Mouse (Mus musculus): ENCODE results near the gene Ube4a. TPM values are rescaled to one million over a fixed set of nuclear protein-coding genes. Genes with fewer than 3 reads are reported as not detected.

The Ube4a gene
- total and polyA plus RNA-seq, 3 experiments = 8.4 to 39.6 (median 36.1) TPM

DNA sequence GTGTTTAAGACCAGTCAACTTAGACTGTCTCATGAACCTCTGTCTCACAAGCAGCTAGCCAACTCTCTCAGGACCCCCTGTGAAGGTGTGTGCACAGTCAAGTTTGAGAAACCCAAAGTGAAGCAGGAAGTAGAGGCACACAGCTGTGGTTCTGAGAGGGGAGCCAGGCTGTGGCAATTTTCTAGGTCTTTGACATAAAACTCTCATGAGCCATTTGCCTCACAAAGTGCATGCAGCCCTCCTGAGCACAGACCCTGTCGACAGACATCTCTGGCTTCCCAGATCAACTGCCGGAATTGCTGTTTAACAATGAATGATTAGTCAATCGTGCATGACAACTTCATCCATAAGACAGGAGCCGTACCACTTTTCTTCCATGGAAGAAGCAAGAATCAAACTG, 42.9 kb upstream of the Ube4a start:
- WGBS = 79% methylated on average over 4 of the region's 4 CpGs
- Histone ChIP-seq H3K27me3 (ENCODE audit: control insufficient read depth, insufficient read depth, low read length) (peaks cover 2% of the 10 kb centered on the region; the same call in 1 of the 2 replicates), H3K36me3 (ENCODE audit: control insufficient read depth, insufficient read depth, low read length) (no peaks in the 10 kb centered on the region), H3K4me3 (no peak overlapping the region), H3K79me2 (replicated peaks; ENCODE audit: control insufficient read depth, insufficient read depth, low read length) (no peaks in the 10 kb centered on the region), H3K4me1 (ENCODE audit: control insufficient read depth, insufficient read depth, low read length) (no peaks in the 10 kb centered on the region), H3K27ac (no peak overlapping the region), H3K9ac (ENCODE audit: low read depth, low read length) (no peak overlapping the region)
- intact Hi-C loops (cut with DNase I) = no loop called here
- no peak for DNase-seq
- TF ChIP-seq CTCF (IDR thresholded peaks at IDR 0.05) (no peak), EP300 (IDR thresholded peaks at IDR 0.05; ENCODE audit: insufficient read depth, low read depth, low read length) (no peak), POLR2A (IDR thresholded peaks at IDR 0.05; ENCODE audit: insufficient read depth, low read depth, low read length) (no peak)

GRCm38 (mm10) chr9:45007404-45007803, 42.0 kb upstream of the Ube4a start:
- no peak overlapping the region for H3K4me3 ChIP-seq

GRCm38 (mm10) chr9:45000249-45000648, 34.8 kb upstream of the Ube4a start:
- Histone ChIP-seq H3K9ac (ENCODE audit: low read depth, low read length) (no peak overlapping the region), H3K27ac (no peak overlapping the region), H3K79me2 (replicated peaks; ENCODE audit: control insufficient read depth, insufficient read depth, low read length) (no peaks in the 10 kb centered on the region), H3K4me1 (ENCODE audit: control insufficient read depth, insufficient read depth, low read length) (no peaks in the 10 kb centered on the region), H3K27me3 (ENCODE audit: control insufficient read depth, insufficient read depth, low read length) (0 out of 2 replicates have a peak, but pooled peaks cover 2% of the 10 kb centered on the region), H3K4me3 (no peak overlapping the region), H3K36me3 (ENCODE audit: control insufficient read depth, insufficient read depth, low read length) (no peaks in the 10 kb centered on the region)
- no peak for DNase-seq
- TF ChIP-seq EP300 (IDR thresholded peaks at IDR 0.05; ENCODE audit: insufficient read depth, low read depth, low read length) = no peak
- TF ChIP-seq CTCF (IDR thresholded peaks at IDR 0.05) = no peak
- TF ChIP-seq POLR2A (IDR thresholded peaks at IDR 0.05; ENCODE audit: insufficient read depth, low read depth, low read length) = no peak
- WGBS = 52% methylated on average over 3 of the region's 3 CpGs
- intact Hi-C loops (cut with DNase I) = no loop called here

More at GRCm38 (mm10) chr9:45007404-45007803, 42.0 kb upstream of the Ube4a start:
- H3K27me3 ChIP-seq (ENCODE audit: control insufficient read depth, insufficient read depth, low read length) = peaks cover 2% of the 10 kb centered on the region; the same call in 1 of the 2 replicates
- H3K79me2 ChIP-seq (replicated peaks; ENCODE audit: control insufficient read depth, insufficient read depth, low read length) = no peaks in the 10 kb centered on the region
- no peaks in the 10 kb centered on the region for H3K36me3 ChIP-seq (ENCODE audit: control insufficient read depth, insufficient read depth, low read length)
- no peak for TF ChIP-seq CTCF (IDR thresholded peaks at IDR 0.05)
- no peak for TF ChIP-seq EP300 (IDR thresholded peaks at IDR 0.05; ENCODE audit: insufficient read depth, low read depth, low read length)
- no peak overlapping the region for H3K9ac ChIP-seq (ENCODE audit: low read depth, low read length)
- no peaks in the 10 kb centered on the region for H3K4me1 ChIP-seq (ENCODE audit: control insufficient read depth, insufficient read depth, low read length)
- intact Hi-C loops (cut with DNase I) = no loop called here
- 66% methylated on average over 12 of the region's 12 CpGs for WGBS
- H3K27ac ChIP-seq = no peak overlapping the region
- DNase-seq = no peak

DNA sequence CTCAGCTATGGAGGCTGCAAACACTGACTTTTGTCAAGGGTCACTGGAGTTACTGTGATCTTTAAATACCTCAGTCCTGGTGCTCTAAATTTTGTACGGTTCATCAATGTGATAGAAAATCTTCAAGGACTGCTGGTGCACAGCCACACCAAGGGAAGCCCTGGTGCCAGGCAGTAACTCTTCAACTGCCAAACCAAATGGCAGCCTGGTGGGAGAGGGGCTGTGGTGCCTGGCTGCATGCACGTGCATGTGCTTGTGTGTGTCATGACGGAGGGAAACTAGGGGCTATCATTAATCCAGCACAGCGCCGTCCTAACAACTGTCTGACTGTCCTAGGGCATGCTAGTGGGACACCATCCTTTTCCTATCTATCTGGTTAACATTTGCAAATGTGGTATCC, 34.4 kb upstream of the Ube4a start:
- no peak for DNase-seq
- Histone ChIP-seq H3K4me1 (ENCODE audit: control insufficient read depth, insufficient read depth, low read length) (no peaks in the 10 kb centered on the region), H3K9ac (ENCODE audit: low read depth, low read length) (no peak overlapping the region), H3K36me3 (ENCODE audit: control insufficient read depth, insufficient read depth, low read length) (no peaks in the 10 kb centered on the region), H3K27me3 (ENCODE audit: control insufficient read depth, insufficient read depth, low read length) (0 out of 2 replicates have a peak, but pooled peaks cover 2% of the 10 kb centered on the region), H3K79me2 (replicated peaks; ENCODE audit: control insufficient read depth, insufficient read depth, low read length) (no peaks in the 10 kb centered on the region), H3K4me3 (no peak overlapping the region), H3K27ac (no peak overlapping the region)
- WGBS = 72% methylated on average over 5 of the region's 5 CpGs
- TF ChIP-seq EP300 (IDR thresholded peaks at IDR 0.05; ENCODE audit: insufficient read depth, low read depth, low read length) (no peak), CTCF (IDR thresholded peaks at IDR 0.05) (no peak), POLR2A (IDR thresholded peaks at IDR 0.05; ENCODE audit: insufficient read depth, low read depth, low read length) (no peak)
- intact Hi-C loops (cut with DNase I) = no loop called here

DNA sequence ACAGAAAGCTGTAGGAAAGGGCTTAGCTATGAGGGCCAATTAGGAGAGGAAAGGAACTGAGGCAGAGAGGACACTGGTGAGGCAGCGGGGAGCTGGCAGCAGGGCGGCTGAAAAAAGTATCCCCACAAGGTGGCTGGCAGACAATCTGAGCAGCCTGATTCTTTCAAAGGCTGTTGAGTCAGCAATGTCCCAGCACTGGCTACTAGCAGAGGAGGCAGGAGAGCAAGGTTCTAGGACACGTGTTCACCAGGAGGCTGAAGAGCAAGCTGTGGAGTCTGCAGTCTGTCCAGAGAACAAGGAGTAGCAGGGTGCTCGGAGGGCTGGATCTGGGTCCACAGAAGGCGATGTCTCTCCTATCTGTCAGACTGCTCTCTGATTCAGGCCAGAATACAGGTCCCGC, 33.8 kb upstream of the Ube4a start:
- H3K9ac ChIP-seq (ENCODE audit: low read depth, low read length) = no peak overlapping the region
- 46% methylated on average over 6 of the region's 6 CpGs for WGBS
- TF ChIP-seq POLR2A (IDR thresholded peaks at IDR 0.05; ENCODE audit: insufficient read depth, low read depth, low read length) (no peak), EP300 (IDR thresholded peaks at IDR 0.05; ENCODE audit: insufficient read depth, low read depth, low read length) (no peak), CTCF (IDR thresholded peaks at IDR 0.05) (no peak)
- no peak overlapping the region for H3K4me3 ChIP-seq
- 0 out of 2 replicates have a peak, but pooled peaks cover 2% of the 10 kb centered on the region for H3K27me3 ChIP-seq (ENCODE audit: control insufficient read depth, insufficient read depth, low read length)
- no peaks in the 10 kb centered on the region for H3K4me1 ChIP-seq (ENCODE audit: control insufficient read depth, insufficient read depth, low read length)
- DNase-seq = no peak
- no peaks in the 10 kb centered on the region for H3K79me2 ChIP-seq (replicated peaks; ENCODE audit: control insufficient read depth, insufficient read depth, low read length)
- intact Hi-C loops (cut with DNase I) = no loop called here
- H3K36me3 ChIP-seq (ENCODE audit: control insufficient read depth, insufficient read depth, low read length) = no peaks in the 10 kb centered on the region
- no peak overlapping the region for H3K27ac ChIP-seq

- Histone ChIP-seq H3K9ac (ENCODE audit: low read depth, low read length) (no peak overlapping the region), H3K27ac (no peak overlapping the region), H3K79me2 (replicated peaks; ENCODE audit: control insufficient read depth, insufficient read depth, low read length) (no peaks in the 10 kb centered on the region), H3K4me1 (ENCODE audit: control insufficient read depth, insufficient read depth, low read length) (no peaks in the 10 kb centered on the region), H3K36me3 (ENCODE audit: control insufficient read depth, insufficient read depth, low read length) (no peaks in the 10 kb centered on the region), H3K4me3 (no peak overlapping the region), H3K27me3 (ENCODE audit: control insufficient read depth, insufficient read depth, low read length) (0 out of 2 replicates have a peak, but pooled peaks cover 2% of the 10 kb centered on the region)
- no peak for DNase-seq
- intact Hi-C loops (cut with DNase I) = no loop called here
- no peak for TF ChIP-seq POLR2A (IDR thresholded peaks at IDR 0.05; ENCODE audit: insufficient read depth, low read depth, low read length)
- TF ChIP-seq CTCF (IDR thresholded peaks at IDR 0.05) = no peak
- no peak for TF ChIP-seq EP300 (IDR thresholded peaks at IDR 0.05; ENCODE audit: insufficient read depth, low read depth, low read length)
- WGBS = 44% methylated on average over 11 of the region's 11 CpGs
These were observed 32.7 kb upstream of the Ube4a start for GRCm38 (mm10) chr9:44998138-44998537.
